Mouse (Mus musculus) hindbrain, postnatal 0 days (tissue): ENCODE data around the gene Cnot8. TPM values are rescaled to one million over a fixed set of nuclear protein-coding genes. Genes with fewer than 3 reads are reported as not detected.

ENCODE experiments used
- ATAC-seq: fragments of 200-750 bp; cut with Nextera tagmentation; 2 replicates; pipeline ENCODE4 v1.8.0; 2017; ENCODE audit warnings: mild to moderate bottlenecking, moderate TSS enrichment, moderate library complexity
- DNase-seq: peaks from one replicate; pipeline ENCODE4 v3.0.0-alpha.2; 2015; ENCODE audit warnings: low spot score
- H3K27ac ChIP-seq: fragments of 300-500 bp; sonication (generic); 2 replicates; pipeline ENCODE4 v1.5.1; 2014; ENCODE audit warnings: mild to moderate bottlenecking
- H3K27me3 ChIP-seq: fragments of 300-500 bp; sonication (generic); 2 replicates; pipeline ENCODE4 v1.6.1; 2014; ENCODE audit warnings: low read length, mixed read lengths; ENCODE audit not compliant: insufficient read depth
- H3K36me3 ChIP-seq: fragments of 300-500 bp; sonication (generic); 2 replicates; pipeline ENCODE4 v1.6.1; 2014; ENCODE audit warnings: low read length, mixed read lengths; ENCODE audit not compliant: insufficient read depth
- H3K4me1 ChIP-seq: fragments of 300-500 bp; sonication (generic); 2 replicates; pipeline ENCODE4 v1.6.1; 2014; ENCODE audit warnings: antibody characterized with exemption, low read length, mixed read lengths; ENCODE audit not compliant: insufficient read depth
- H3K4me2 ChIP-seq: fragments of 300-500 bp; sonication (generic); 2 replicates; pipeline ENCODE4 v1.6.1; 2014; ENCODE audit warnings: low read depth, mild to moderate bottlenecking, low read length, moderate library complexity, mixed read lengths
- H3K4me3 ChIP-seq: fragments of 300-500 bp; sonication (generic); 2 replicates; pipeline ENCODE4 v1.5.1; 2014; ENCODE audit warnings: low read length
- H3K9ac ChIP-seq: fragments of 300-500 bp; sonication (generic); replicated peaks from 2 replicates; pipeline ENCODE4 v1.6.1; 2014; ENCODE audit warnings: mild to moderate bottlenecking, low read length, moderate library complexity, mixed read lengths
- H3K9me3 ChIP-seq: fragments of 300-500 bp; sonication (generic); 2 replicates; pipeline ENCODE4 v1.6.1; 2016; ENCODE audit warnings: low read length, mixed read lengths
- CTCF ChIP-seq: IDR thresholded peaks from 2 replicates; pipeline ENCODE4 v1.5.1; 2016; ENCODE audit warnings: antibody characterized with exemption, control low read depth, low read depth
- whole genome bisulfite sequencing: fragments of 180-500 bp; shearing (Covaris S2); extraction: QIAGEN DNeasy Blood & Tissue Kit; methylation state at CpG from one replicate; pipeline ENCODE4 v1.1.7; 2014; 5-methylcytosine and 5-hydroxymethylcytosine counted together
- polyA plus RNA-seq: library from polyadenylated mRNA; unstranded; fragments of >200 nt; fragmentation: Nextera tagmentation; extraction: Ambion mirVana; gene quantifications from 2 replicates; pipeline ENCODE4 v1.2.1, GENCODE M21; 2015
- total RNA-seq: library from RNA; depleted of rRNA; stranded (reverse); fragments of >200 nt; gene quantifications from 2 replicates; pipeline ENCODE4 v1.2.3, GENCODE M21; 2014; rRNA removed

The Cnot8 gene
- total and polyA plus RNA-seq, 2 experiments from 2014 or later: 76.4 to 82.1 TPM

DNA sequence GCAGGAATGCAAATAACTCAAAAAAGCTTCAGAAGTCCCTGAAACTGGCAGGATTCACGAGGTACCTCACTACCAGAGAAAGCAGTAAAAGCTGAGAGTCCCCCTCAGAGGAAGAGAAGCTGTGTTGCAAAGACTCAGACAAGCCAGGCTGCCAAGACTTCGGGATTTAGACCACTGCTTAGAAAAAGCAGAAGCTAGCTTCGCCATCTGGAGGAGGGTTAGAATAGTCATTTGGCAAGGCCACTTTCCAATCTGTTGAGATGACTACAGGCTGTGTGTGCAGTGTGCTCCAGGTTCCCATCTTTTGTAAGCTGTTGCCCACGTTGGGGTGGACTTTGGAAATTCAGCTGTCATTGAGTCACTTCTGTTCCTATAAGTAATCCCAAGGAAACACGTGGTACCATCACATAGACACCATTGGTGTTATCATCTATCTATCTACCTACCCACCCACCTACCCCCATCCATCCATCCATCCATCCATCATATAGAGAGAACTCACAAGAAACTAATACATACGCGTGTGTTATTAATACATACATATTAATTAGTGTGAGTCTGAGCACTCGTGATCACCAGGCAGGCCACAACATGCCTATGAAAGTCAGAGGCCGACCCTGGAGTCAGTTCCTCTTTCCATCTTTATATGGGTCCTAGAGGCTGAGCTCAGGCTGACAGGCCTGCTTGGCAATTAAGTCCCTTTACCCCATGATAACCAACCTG is 39.9 kb downstream of the Cnot8 start:
- Histone ChIP-seq H3K4me2 (no peak overlapping the region), H3K36me3 (peaks cover 74% of the 10 kb centered on the region), H3K27me3 (no peaks in the 10 kb centered on the region), H3K9ac (no peak overlapping the region), H3K9me3 (no peaks in the 10 kb centered on the region), H3K4me3 (no peak overlapping the region), H3K27ac (no peak overlapping the region), H3K4me1 (no peaks in the 10 kb centered on the region)
- WGBS: 93% methylated on average over 9 of the region's 9 CpGs
- ATAC-seq (no peak), DNase-seq (peak; percentile 5)
- no peak for TF ChIP-seq CTCF

DNA sequence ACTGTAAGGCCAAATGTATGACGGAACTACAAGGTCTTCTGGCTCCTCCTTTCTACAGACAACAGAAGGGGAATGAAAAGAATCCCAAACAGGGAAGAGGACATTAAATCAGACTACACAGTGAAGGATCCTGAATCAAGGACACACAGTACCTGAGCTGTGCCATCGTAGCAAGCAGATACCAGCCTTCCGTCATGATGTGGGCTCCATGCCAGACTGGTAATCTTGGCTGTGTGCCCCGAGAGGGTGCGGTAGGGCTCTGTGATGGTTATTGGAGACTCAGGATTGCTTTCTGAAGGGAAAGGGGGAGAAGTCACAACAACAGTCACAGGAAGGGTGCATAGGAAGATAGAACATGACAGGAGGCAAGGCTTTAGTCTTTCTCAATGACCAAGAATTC is 42.3 kb downstream of the Cnot8 start:
- H3K9ac ChIP-seq: no peak overlapping the region
- WGBS: 61% methylated on average over 5 of the region's 5 CpGs
- no peak for ATAC-seq

DNA sequence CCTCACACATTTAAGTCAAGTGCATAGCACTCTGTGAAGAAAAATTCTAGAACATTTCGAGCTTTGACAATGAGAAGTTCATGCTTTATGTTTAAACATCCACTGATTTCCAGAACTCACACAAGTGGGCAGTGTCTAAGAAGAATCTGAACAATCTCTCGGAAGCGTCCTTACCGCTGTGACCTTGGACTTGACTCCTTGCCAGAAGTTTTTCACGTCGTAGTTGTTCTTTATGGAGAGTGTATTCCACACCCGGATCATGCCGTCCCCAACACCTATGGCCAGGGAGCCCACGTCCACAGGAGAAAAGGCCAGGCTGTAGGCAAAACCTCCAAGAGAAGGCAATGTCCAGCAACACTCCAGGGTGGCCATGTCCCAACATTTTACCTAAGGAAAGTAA is 51.5 kb downstream of the Cnot8 start:
- Histone ChIP-seq H3K4me1 (no peaks in the 10 kb centered on the region), H3K27me3 (no peaks in the 10 kb centered on the region), H3K4me2 (no peak overlapping the region), H3K9me3 (no peaks in the 10 kb centered on the region), H3K36me3 (peaks cover 70% of the 10 kb centered on the region), H3K4me3 (no peak overlapping the region), H3K9ac (no peak overlapping the region), H3K27ac (no peak overlapping the region)
- DNase-seq: no peak
- ATAC-seq: no peak
- WGBS: 95% methylated on average over 9 of the region's 9 CpGs
- no peak for TF ChIP-seq CTCF

More for the DNA sequence above, 42.3 kb downstream of the Cnot8 start:
- Histone ChIP-seq H3K4me3 (no peak overlapping the region), H3K4me2 (no peak overlapping the region), H3K27ac (no peak overlapping the region), H3K27me3 (no peaks in the 10 kb centered on the region), H3K36me3 (peaks cover 75% of the 10 kb centered on the region), H3K4me1 (no peaks in the 10 kb centered on the region), H3K9me3 (no peaks in the 10 kb centered on the region)
- TF ChIP-seq CTCF: no peak
- no peak for DNase-seq

DNA sequence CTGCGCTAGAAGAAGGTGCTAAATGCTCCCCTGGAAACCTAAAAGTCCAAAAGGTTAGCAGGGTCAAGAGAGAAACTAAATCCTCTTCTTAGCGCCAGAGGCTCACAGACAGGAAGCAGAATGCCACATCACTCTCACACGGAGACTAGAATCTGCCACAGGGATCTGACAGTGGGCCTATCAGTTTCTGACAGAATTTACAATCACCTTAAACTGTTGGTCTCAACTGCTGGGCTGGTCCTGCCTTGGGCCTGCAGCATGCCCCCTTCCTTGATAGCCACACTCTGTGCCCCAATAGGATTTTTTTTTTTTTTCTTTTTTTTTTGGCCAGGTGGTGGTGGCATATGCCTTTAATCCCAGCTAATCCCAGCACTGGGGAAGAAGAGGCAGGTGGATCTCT is 52.9 kb downstream of the Cnot8 start:
- no peak overlapping the region for H3K27ac ChIP-seq
- H3K9ac ChIP-seq: no peak overlapping the region
- DNase-seq: no peak
- no peaks in the 10 kb centered on the region for H3K4me1 ChIP-seq
- WGBS: 88% methylated on average over 3 of the region's 3 CpGs
- no peak for TF ChIP-seq CTCF
- ATAC-seq: no peak
- no peak overlapping the region for H3K4me2 ChIP-seq
- no peaks in the 10 kb centered on the region for H3K27me3 ChIP-seq
- peaks cover 60% of the 10 kb centered on the region for H3K36me3 ChIP-seq
- no peak overlapping the region for H3K4me3 ChIP-seq
- H3K9me3 ChIP-seq: no peaks in the 10 kb centered on the region

DNA sequence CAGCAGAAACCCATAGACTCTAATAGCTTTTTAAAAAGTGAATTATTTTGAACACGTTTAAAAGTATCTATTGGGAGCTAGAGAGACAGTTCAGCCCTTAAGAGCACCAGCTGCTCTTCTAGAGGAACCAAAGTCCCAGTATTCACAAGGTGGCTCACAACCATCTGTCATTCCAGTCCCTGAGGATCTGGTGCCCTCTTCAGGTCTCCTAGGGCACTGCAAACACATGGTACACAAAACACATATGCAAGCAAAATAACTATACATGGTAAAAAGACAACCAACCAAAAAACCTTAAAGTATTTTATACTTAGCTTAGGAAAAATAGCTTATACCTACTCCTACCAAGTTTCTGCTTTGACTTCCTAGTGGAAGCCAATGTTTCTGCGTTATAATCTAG is 61.1 kb downstream of the Cnot8 start:
- H3K4me2 ChIP-seq: no peak overlapping the region
- peak; percentile 31 for TF ChIP-seq CTCF
- H3K9ac ChIP-seq: no peak overlapping the region
- H3K4me3 ChIP-seq: no peak overlapping the region
- no peak overlapping the region for H3K27ac ChIP-seq
- no peaks in the 10 kb centered on the region for H3K9me3 ChIP-seq
- ATAC-seq (no peak), DNase-seq (no peak)
- WGBS: 89% methylated on average over 2 of the region's 2 CpGs
- no peaks in the 10 kb centered on the region for H3K27me3 ChIP-seq
- 0 out of 2 replicates have a peak, but pooled peaks cover 4% of the 10 kb centered on the region for H3K4me1 ChIP-seq
- peaks cover 24% of the 10 kb centered on the region; the same call in 1 of the 2 replicates for H3K36me3 ChIP-seq

DNA sequence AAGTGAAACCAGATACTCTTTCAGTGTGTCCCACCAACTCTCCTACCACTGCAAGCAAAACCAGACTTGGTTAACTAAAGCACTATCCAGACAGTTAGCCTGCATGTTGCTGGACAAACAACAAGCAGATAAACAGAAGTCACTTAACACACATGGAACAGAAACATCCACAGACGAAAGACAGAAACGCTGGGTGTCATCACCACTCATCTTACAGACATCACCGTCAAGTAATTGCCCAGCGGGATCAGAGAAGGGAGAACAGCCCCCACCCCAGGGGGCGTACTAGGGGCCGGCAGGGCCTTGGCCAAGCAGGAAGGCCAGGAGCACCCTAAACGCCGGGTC is 63.8 kb downstream of the Cnot8 start:
- H3K4me1 ChIP-seq: peaks cover 9% of the 10 kb centered on the region
- H3K9me3 ChIP-seq: no peaks in the 10 kb centered on the region
- H3K9ac ChIP-seq: peak overlapping the region; percentile 76
- DNase-seq (no peak), ATAC-seq (no peak)
- 0% methylated on average over 8 of the region's 8 CpGs for WGBS
- no peaks in the 10 kb centered on the region for H3K27me3 ChIP-seq
- peaks cover 15% of the 10 kb centered on the region; the same call in 1 of the 2 replicates for H3K36me3 ChIP-seq
- H3K4me2 ChIP-seq: peak overlapping the region; percentile 76
- H3K4me3 ChIP-seq: peak overlapping the region; percentile 88
- peak overlapping the region; percentile 48; the same call in 1 of the 2 replicates for H3K27ac ChIP-seq
- TF ChIP-seq CTCF: peak; percentile 34; the same call in 1 of the 2 replicates

Other genes with a start within 250 kb of the Cnot8 start
- gene Larp1, start 95.1 kb upstream of the Cnot8 start, total RNA-seq: 41.0 and 42.9 TPM in 2 replicates
- gene Larp1, start 95.1 kb upstream of the Cnot8 start, polyA plus RNA-seq: 14.9 and 15.0 TPM in 2 replicates
- not detected in 2 replicates for gene Gm12248, start 11.0 kb upstream of the Cnot8 start, total RNA-seq
- not detected in 2 replicates for gene Gm12248, start 11.0 kb upstream of the Cnot8 start, polyA plus RNA-seq
- gene Gemin5, start 64.4 kb downstream of the Cnot8 start, total RNA-seq: 19.6 and 21.2 TPM in 2 replicates
- gene Gemin5, start 64.4 kb downstream of the Cnot8 start, polyA plus RNA-seq: 10.4 and 11.2 TPM in 2 replicates
- gene Mrpl22, start 67.5 kb downstream of the Cnot8 start, total RNA-seq: 24.7 and 37.7 TPM in 2 replicates
- 98.8 and 98.9 TPM in 2 replicates for gene Mrpl22, start 67.5 kb downstream of the Cnot8 start, polyA plus RNA-seq
- 2.7 and 6.3 TPM in 2 replicates for gene Igtp, start 95.4 kb downstream of the Cnot8 start, total RNA-seq
- gene Igtp, start 95.4 kb downstream of the Cnot8 start, polyA plus RNA-seq: 2.1 and 3.0 TPM in 2 replicates
- 1.2 and 1.8 TPM in 2 replicates for gene Irgm2, start 95.5 kb downstream of the Cnot8 start, total RNA-seq
- 0.80 and 1.6 TPM in 2 replicates for gene Irgm2, start 95.5 kb downstream of the Cnot8 start, polyA plus RNA-seq
- gene 4930438A08Rik, start 170.6 kb downstream of the Cnot8 start, total RNA-seq: not detected in 2 replicates
- not detected in 2 replicates for gene 4930438A08Rik, start 170.6 kb downstream of the Cnot8 start, polyA plus RNA-seq
- gene Zfp692, start 202.9 kb downstream of the Cnot8 start, total RNA-seq: 23.9 and 27.8 TPM in 2 replicates
- gene Zfp692, start 202.9 kb downstream of the Cnot8 start, polyA plus RNA-seq: 19.7 and 21.9 TPM in 2 replicates
- gene Zfp672, start 226.2 kb downstream of the Cnot8 start, total RNA-seq: 36.3 and 42.9 TPM in 2 replicates
- 43.8 TPM in 2 replicates for gene Zfp672, start 226.2 kb downstream of the Cnot8 start, polyA plus RNA-seq
- 51.8 and 55.4 TPM in 2 replicates for gene Sh3bp5l, start 226.6 kb downstream of the Cnot8 start, total RNA-seq
- 39.7 and 40.3 TPM in 2 replicates for gene Sh3bp5l, start 226.6 kb downstream of the Cnot8 start, polyA plus RNA-seq